Mouse (Mus musculus) kidney, adult 2 months (tissue): ENCODE measurements around the gene Dpm2. TPM values are rescaled to one million over a fixed set of nuclear protein-coding genes. Genes with fewer than 3 reads are reported as not detected.

Source experiments
- DNase-seq: peaks from one replicate; pipeline ENCODE4 v3.0.0; 2021
- H3K27ac ChIP-seq: fragments of 200-500 bp; 2 replicates; pipeline ENCODE4 v1.5.1; 2012; ENCODE audit warnings: low read depth, low read length, control low read depth, inconsistent platforms; ENCODE audit not compliant: insufficient read depth
- H3K27me3 ChIP-seq: fragments of 200-500 bp; replicated peaks from 2 replicates; pipeline ENCODE4 v1.6.1; 2012; ENCODE audit warnings: mild to moderate bottlenecking, moderate library complexity, low read length, inconsistent platforms; ENCODE audit not compliant: control insufficient read depth, insufficient read depth
- H3K36me3 ChIP-seq: fragments of 200-500 bp; 2 replicates; pipeline ENCODE4 v1.6.1; 2012; ENCODE audit warnings: mild to moderate bottlenecking, moderate library complexity, low read length, inconsistent platforms; ENCODE audit not compliant: control insufficient read depth, insufficient read depth
- H3K4me1 ChIP-seq: fragments of 200-500 bp; 2 replicates; pipeline ENCODE4 v1.6.1; 2011; ENCODE audit warnings: low read length; ENCODE audit not compliant: control insufficient read depth, insufficient read depth
- H3K4me3 ChIP-seq: fragments of 200-500 bp; 2 replicates; pipeline ENCODE4 v1.5.1; 2011; ENCODE audit warnings: mild to moderate bottlenecking, low read depth, low read length, control low read depth; ENCODE audit not compliant: insufficient read depth
- CTCF ChIP-seq: fragments of 200-500 bp; conservative IDR thresholded peaks from 2 replicates; pipeline ENCODE4 v1.5.1; 2011; ENCODE audit warnings: low read depth, mild to moderate bottlenecking, control low read depth, low read length, moderate library complexity, mixed read lengths; ENCODE audit not compliant: insufficient read depth, insufficient read length
- POLR2A ChIP-seq: fragments of 200-500 bp; IDR thresholded peaks from one replicate; pipeline ENCODE4 v1.6.1; 2011; ENCODE audit warnings: low read depth, low read length, control low read depth
- WGBS: fragments of 180-500 bp; shearing (Covaris S2); methylation state at CpG from one replicate; pipeline ENCODE4 v1.1.7; 2018; 5-methylcytosine and 5-hydroxymethylcytosine counted together
- polyA plus RNA-seq: library from polyadenylated mRNA; depleted of rRNA; stranded (reverse); fragments of >200 nt; gene quantifications from 2 replicates; pipeline ENCODE4 v1.2.3, GENCODE M21; 2012; rRNA removed

Dpm2 gene
- polyA plus RNA-seq, 1 experiment, result 138 TPM

GRCm38 (mm10) chr2:32618051-32618450 is 47.4 kb downstream of the Dpm2 start:
- H3K4me1 ChIP-seq, result 0 out of 2 replicates have a peak, but pooled peaks cover 6% of the 10 kb centered on the region
- no peak overlapping the region for H3K27ac ChIP-seq
- H3K4me3 ChIP-seq, result no peak overlapping the region
- no peaks in the 10 kb centered on the region for H3K36me3 ChIP-seq
- no peaks in the 10 kb centered on the region for H3K27me3 ChIP-seq
- TF ChIP-seq CTCF, result no peak
- TF ChIP-seq POLR2A, result no peak
- no peak for DNase-seq
- 57% methylated on average over 9 of the region's 9 CpGs for WGBS

GRCm38 (mm10) chr2:32620682-32621516 is 50.2 kb downstream of the Dpm2 start:
- peak overlapping the region; percentile 65 for H3K27ac ChIP-seq
- 47% methylated on average over 4 of the region's 4 CpGs for WGBS

GRCm38 (mm10) chr2:32621517-32621859 is 50.8 kb downstream of the Dpm2 start, which contains the start of gene Ak1:
TSS of gene Ak1 (plus strand) at chr2:32621758.
- no peaks in the 10 kb centered on the region for H3K27me3 ChIP-seq
- 0 out of 2 replicates have a peak, but pooled peaks cover 6% of the 10 kb centered on the region for H3K4me1 ChIP-seq
- H3K4me3 ChIP-seq, result no peak within 1 kb of the TSS
- DNase-seq, result no peak
- peak within 1 kb of the TSS; percentile 65 for H3K27ac ChIP-seq
- TF ChIP-seq CTCF, result no peak
- 35% methylated on average over 7 of the region's 7 CpGs for WGBS
- no peaks in the 10 kb centered on the region for H3K36me3 ChIP-seq

More at GRCm38 (mm10) chr2:32620682-32621516, 50.2 kb downstream of the Dpm2 start:
- Histone ChIP-seq H3K36me3 (no peaks in the 10 kb centered on the region), H3K4me3 (no peak overlapping the region), H3K27me3 (no peaks in the 10 kb centered on the region), H3K4me1 (0 out of 2 replicates have a peak, but pooled peaks cover 6% of the 10 kb centered on the region)
- no peak for TF ChIP-seq CTCF
- no peak for TF ChIP-seq POLR2A
- DNase-seq, result peak; percentile 89

Other genes with a start within 250 kb of the Dpm2 start
- 130 and 131 TPM in 2 replicates for gene Ciz1, start 218.5 kb upstream of the Dpm2 start, polyA plus RNA-seq
- gene Dnm1, start 217.5 kb upstream of the Dpm2 start, polyA plus RNA-seq, result 8.3 and 12.6 TPM in 2 replicates
- gene 1110008P14Rik, start 188.9 kb upstream of the Dpm2 start, polyA plus RNA-seq, result 182 and 215 TPM in 2 replicates
- gene Lcn2, start 182.6 kb upstream of the Dpm2 start, polyA plus RNA-seq, result 8.0 and 9.4 TPM in 2 replicates
- gene Ptges2, start 175.0 kb upstream of the Dpm2 start, polyA plus RNA-seq, result 69.7 and 80.6 TPM in 2 replicates
- gene Naif1, start 120.4 kb upstream of the Dpm2 start, polyA plus RNA-seq, result 4.8 and 5.2 TPM in 2 replicates
- gene Slc25a25, start 119.4 kb upstream of the Dpm2 start, polyA plus RNA-seq, result 25.3 and 30.6 TPM in 2 replicates
- 39.0 and 40.2 TPM in 2 replicates for gene Fam102a, start 35.5 kb upstream of the Dpm2 start, polyA plus RNA-seq
- gene Pip5kl1, start 3.9 kb downstream of the Dpm2 start, polyA plus RNA-seq, result 0.14 TPM in 1 of 2 replicates, not detected in the other
- not detected in 2 replicates for gene 9430097D07Rik, start 4.8 kb downstream of the Dpm2 start, polyA plus RNA-seq
- 7.0 and 7.2 TPM in 2 replicates for gene St6galnac4, start 16.2 kb downstream of the Dpm2 start, polyA plus RNA-seq
- gene St6galnac6, start 28.9 kb downstream of the Dpm2 start, polyA plus RNA-seq, result 21.1 and 23.6 TPM in 2 replicates
- 31.6 and 47.4 TPM in 2 replicates for gene Ak1, start 50.9 kb downstream of the Dpm2 start, polyA plus RNA-seq
- 228 and 289 TPM in 2 replicates for gene Eng, start 75.7 kb downstream of the Dpm2 start, polyA plus RNA-seq
- 147 and 174 TPM in 2 replicates for gene Fpgs, start 133.3 kb downstream of the Dpm2 start, polyA plus RNA-seq
- gene Cdk9, start 142.2 kb downstream of the Dpm2 start, polyA plus RNA-seq, result 88.3 and 89.2 TPM in 2 replicates
- gene Sh2d3c, start 150.2 kb downstream of the Dpm2 start, polyA plus RNA-seq, result 28.4 and 30.4 TPM in 2 replicates
- gene 6330409D20Rik, start 170.2 kb downstream of the Dpm2 start, polyA plus RNA-seq, result not detected in 2 replicates
- gene Tor2a, start 186.4 kb downstream of the Dpm2 start, polyA plus RNA-seq, result 72.5 and 93.3 TPM in 2 replicates
- 1.1 TPM in 2 replicates for gene Ttc16, start 204.8 kb downstream of the Dpm2 start, polyA plus RNA-seq
- gene Ptrh1, start 204.9 kb downstream of the Dpm2 start, polyA plus RNA-seq, result 8.0 and 11.8 TPM in 2 replicates
- gene Cfap157, start 213.6 kb downstream of the Dpm2 start, polyA plus RNA-seq, result 0.12 TPM in 1 of 2 replicates, not detected in the other